Mouse (Mus musculus): ENCODE measurements around the gene Kcnab3.

Gene Kcnab3

DNA sequence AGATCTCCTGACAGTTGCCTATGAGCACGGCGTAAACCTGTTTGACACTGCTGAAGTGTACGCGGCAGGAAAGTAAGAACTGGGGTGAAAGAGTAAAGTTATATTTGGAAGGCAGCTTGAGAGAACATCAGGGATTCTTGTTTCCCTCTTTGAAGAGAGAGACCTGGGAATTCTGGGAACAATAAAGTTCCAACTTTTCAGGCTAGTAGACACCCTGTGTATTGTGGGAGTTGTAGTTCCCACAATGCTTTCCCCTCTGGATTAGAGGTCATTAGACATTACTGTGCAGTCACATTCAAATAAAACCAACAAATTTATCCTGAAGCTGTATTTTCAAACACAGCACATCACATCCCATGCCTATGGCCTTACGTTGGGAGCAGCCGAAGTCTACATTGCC is 2.5 kb downstream of the Kcnab3 start:
- in situ Hi-C loops (cut with MboI; ENCODE audit: unreplicated experiment in 2 of 2) = loop anchor here in 1 of 2 experiments (10.0 kb wide), 1 partner anchor 54 kb away; no protein-coding TSS in a partner anchor

DNA sequence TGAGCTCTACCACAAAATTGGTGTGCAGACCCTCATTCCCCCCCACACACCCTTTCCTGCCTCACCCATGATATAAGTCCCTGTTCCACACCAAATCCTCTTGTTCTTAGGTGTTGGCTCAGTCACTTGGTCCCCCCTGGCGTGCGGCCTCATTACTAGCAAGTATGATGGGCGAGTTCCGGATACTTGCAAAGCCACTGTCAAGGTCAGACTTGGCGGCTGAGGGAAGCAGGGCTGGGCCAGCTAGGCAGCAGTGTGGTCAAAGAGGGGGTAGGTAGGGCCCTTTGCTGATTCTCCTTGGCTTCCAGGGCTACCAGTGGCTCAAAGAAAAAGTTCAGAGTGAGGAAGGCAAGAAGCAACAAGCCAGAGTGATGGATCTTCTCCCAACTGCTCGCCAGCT is 5.1 kb downstream of the Kcnab3 start:
- in situ Hi-C loops (cut with MboI; ENCODE audit: unreplicated experiment in 2 of 2) = loop anchor here (5.0 to 10.0 kb wide), 2 partner anchors 36 to 54 kb away; partner anchors contain the start of gene Chd3 (in 1 of the 2)

DNA sequence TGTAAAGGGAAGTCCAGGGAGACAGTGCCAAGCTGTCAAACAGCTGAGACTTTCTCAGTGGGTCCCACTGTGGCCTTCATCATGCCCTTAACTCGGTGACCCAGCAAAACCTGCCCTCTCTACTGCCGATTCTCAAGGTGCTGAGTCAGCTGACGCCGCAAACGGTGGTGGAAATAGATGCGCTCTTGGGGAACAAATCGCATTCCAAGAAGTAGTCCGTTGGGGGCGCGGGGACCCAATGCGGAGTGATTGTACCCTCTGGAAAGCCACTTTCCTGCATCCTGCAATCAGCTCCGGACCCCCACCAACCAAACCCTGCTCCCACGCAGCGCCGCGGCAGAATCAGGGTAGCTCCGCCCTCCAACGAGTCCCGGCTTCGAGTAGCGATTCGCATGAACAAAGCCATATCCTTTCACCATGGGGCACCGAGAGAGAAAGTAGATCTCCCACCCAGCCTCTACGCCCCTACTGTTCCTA is 5.9 kb downstream of the Kcnab3 start:
- in situ Hi-C loops (cut with MboI; ENCODE audit: unreplicated experiment in 2 of 2) = loop anchor here (5.0 to 10.0 kb wide), 2 partner anchors 35 to 53 kb away; partner anchors contain the start of gene Chd3 (in 1 of the 2)

DNA sequence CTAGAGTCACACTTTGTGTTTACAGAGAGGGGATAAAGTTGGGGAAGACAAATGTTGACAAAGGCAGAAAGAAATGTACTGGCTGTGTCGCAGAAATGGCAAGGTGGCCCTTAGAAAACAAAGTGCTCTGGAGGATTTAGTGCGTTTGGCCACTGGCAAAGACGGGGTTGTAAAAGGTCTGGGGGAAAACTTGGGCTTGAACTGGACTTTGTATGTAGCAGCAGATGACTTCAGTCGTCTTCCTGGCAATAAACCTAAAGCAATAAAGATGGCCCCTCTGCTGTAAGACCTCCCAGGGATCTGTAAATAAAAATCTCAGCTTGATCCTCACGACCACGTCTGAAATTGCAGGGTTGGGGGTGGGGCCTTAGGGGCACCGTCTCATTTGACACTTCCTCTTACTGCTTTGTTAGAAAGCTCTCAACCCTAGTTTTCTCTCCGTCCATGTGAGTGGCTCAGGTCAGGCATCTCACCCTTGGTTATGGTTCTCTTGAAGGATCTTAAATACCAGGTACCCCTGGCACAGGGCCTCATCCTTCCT is 6.7 kb downstream of the Kcnab3 start:
- in situ Hi-C loops (cut with MboI; ENCODE audit: unreplicated experiment in 2 of 2) = loop anchor here (5.0 to 10.0 kb wide), 2 partner anchors 35 to 52 kb away; partner anchors contain the start of gene Chd3 (in 1 of the 2)

DNA sequence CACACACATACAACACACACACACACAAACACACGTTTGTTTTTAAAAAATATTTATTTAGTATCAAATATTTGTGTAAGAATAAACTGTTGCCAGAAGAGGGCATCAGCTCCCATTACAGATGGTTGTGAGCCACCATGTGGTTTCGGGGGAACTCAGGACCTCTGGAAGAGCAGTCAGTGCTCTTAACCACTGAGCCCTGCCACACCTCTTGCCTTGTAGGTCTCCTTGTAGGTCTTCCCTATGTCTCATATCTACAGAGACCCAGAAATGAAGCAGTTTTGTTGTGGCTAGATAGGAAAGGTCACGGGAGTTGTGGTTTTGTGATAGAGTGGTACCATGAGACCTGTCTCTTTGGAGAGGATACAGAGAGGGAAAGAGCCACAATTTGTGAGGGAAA is 7.9 kb downstream of the Kcnab3 start:
- in situ Hi-C loops (cut with MboI; ENCODE audit: unreplicated experiment in 2 of 2) = loop anchor here (5.0 to 10.0 kb wide), 2 partner anchors 33 to 51 kb away; partner anchors contain the start of gene Chd3 (in 1 of the 2)

DNA sequence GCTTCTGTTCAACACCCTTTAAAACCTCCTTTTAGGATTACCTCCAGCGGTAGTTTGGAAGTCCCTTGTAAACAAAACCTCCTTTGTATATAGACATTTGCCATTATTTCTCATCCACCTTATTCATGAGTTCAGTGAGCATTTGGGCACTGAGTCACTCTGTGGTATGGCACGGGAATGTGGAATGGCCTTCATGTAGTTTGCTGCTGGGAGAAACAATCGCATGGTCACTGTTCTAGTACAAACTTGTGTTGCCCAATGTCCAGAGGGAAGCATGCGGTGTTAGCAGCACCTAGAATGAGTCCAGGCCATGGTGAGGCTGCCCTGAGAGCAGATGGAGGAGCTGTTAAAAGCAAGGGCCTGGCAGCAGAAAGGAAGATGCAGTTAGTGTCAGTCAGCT is 8.7 kb downstream of the Kcnab3 start:
- in situ Hi-C loops (cut with MboI; ENCODE audit: unreplicated experiment in 2 of 2) = loop anchor here (5.0 to 10.0 kb wide), 2 partner anchors 33 to 50 kb away; partner anchors contain the start of gene Chd3 (in 1 of the 2)

DNA sequence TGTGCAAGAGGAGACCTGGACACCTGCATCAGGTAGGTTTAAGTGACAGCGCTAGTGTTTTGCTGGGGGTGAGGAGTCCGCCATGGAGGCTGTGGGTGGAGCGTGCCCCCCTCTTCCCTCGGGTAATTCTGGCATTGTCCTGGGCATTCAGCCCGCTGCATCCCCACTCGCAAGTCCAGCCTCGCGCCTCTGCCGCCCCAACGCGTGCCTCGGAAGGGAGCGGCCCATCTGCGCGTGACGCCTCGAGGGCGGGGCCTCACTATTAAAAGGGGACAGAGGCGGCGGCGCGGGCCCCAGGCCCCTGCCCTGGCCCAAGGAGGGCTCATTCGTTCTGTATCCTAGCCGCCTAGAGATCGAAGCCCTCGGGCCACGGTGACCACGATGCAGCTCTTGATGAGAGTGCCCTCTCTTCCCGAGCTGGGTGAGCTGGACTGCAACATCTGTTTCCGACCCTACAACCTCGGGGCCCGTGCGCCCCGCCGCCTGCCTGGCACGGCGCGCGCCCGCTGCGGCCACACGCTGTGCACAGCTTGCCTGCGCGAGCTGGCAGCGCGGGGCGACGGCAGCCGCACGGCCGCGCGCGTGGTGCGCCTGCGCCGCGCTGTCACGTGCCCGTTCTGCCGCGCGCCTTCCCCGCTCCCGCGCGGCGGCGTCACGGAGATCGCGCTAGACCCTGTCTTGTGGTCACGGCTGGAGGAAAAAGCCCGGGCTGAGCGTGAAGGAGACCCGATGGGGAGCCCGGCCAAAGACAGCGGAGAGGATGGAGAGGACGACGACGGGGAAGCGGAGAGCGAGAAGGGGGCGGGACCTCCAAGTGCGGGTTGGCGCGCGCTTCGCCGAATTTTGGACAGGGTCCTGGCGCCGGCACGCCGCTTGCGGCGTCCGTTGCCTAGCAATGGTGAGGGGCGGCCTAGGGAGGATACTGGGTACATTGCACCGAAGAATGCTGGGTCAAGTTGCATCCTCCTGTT is 14.4 kb downstream of the Kcnab3 start, which contains the start of gene Rnf227:
TSS of gene Rnf227 (plus strand) at position 301 of the 971 bp plus-strand sequence.
- in situ Hi-C loops (cut with MboI; ENCODE audit: unreplicated experiment in 2 of 2) = no loop called here

DNA sequence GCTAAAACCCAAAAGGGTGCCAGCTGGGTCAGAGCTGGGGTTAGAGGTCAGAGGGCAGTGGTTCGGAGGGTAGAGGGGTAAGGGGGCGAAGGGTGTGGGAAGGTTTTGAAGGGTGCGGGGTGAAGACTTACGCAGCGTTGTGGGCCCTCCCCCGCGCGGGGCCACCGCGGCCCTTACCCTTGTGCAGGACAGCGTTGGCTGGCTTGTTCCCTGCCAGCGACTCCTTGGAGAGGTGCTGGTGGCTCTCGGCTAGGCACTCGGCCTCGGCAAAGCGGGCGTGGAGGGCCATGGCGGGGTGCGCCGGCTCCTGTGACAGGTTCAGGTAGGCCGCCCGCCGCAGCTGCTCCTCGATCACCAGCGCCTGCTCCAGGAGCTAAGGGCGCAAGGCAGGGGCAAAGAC is 20.4 kb downstream of the Kcnab3 start:
- in situ Hi-C loops (cut with MboI; ENCODE audit: unreplicated experiment in 2 of 2) = no loop called here

DNA sequence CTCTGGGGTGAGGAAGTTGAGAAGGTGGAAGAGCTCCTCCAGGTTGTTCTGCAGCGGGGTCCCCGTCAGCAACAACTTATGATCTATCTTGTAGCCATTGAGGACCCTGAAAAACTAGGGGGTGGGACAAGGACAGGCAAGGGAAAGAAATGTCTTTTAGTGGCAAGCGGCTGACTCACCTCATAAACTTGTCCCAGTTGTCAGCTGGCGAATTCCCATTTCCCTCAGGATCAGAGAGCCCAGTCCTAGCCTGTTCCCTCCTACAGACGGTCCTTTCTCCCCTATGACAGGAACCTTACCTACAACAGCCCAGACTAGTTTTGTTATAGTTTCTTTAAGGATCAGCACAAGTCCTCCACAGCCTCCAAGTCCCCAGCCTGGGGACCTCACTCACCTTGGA is 30.5 kb downstream of the Kcnab3 start:
- in situ Hi-C loops (cut with MboI; ENCODE audit: unreplicated experiment in 2 of 2) = no loop called here

DNA sequence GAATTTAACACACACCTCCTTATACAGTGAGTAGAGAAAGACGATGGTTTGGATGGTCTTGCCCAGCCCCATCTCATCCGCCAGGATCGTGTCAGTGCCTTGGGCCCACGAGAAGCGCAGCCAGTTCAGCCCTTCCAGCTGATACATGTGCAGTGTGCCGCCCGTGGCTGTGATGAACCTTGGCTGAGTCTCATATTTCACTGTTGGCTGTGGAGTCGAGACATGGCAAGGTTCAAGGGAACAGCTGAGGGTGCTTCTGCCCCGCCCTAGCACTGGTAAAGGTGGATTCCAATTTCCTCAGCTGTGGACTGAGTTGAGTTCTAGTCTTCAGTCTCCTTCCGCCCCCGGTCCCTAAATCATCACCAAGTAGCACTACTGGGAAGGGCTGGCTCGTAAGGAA is 31.6 kb downstream of the Kcnab3 start:
- in situ Hi-C loops (cut with MboI; ENCODE audit: unreplicated experiment in 2 of 2) = no loop called here

DNA sequence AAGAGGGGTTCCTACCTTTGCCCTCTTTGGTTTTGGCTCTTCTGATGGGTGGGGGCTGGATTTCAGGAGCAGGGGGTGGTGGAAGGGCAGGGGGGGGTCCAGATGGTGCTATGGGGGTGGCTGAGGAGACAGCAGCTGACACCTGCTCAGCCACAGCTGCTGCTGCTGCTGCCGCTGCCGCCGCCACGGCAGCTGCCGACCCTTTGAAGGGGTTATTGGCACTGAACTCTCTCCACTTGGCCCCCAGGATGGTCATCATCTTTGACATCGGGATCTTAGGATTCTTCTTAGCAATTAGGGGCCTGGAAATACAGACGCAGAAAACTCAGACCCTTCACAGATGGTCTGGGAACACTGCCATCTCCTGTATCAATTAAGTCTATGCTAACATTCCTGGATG is 36.0 kb downstream of the Kcnab3 start:
- in situ Hi-C loops (cut with MboI; ENCODE audit: unreplicated experiment in 2 of 2) = no loop called here

DNA sequence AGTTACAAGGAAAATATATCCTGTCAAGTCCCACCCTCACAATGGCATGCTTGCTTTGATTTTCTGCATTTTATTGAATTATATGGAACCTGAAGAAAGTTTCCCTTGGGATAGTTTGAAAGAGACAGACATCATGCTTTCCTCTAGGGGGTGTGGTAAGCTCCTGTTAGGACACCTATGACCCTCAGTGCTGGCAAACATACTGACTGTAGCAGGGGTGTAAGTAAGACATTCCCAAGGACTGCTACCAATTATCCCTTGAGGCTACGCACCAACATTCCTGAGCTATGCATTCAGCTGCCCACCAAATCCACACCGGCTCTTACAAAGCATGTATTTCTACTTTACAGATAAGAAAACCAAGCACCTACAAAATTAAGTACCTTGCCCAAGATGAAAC is 36.4 kb downstream of the Kcnab3 start:
- in situ Hi-C loops (cut with MboI; ENCODE audit: unreplicated experiment in 2 of 2) = no loop called here

DNA sequence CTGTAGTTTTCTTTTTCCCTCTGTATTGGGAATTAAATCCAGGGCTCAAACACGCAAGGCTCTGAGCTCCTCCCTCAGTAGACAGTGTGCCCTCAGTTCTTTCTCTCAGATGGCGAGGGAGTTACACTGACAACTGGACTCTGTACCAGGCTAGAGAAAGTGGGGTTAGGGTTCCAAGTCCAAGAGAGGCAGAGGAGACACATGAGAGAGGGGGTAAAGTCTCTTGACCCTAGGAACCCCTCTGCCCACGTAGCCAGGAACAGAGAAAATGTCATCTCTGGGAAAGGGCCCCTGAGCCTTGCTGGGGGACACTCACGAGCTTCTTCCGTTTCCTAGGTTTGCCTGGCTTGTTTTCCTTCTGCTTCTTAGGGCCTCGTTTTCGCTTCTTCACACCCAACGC is 38.3 kb downstream of the Kcnab3 start:
- in situ Hi-C loops (cut with MboI; ENCODE audit: unreplicated experiment in 2 of 2) = no loop called here

DNA sequence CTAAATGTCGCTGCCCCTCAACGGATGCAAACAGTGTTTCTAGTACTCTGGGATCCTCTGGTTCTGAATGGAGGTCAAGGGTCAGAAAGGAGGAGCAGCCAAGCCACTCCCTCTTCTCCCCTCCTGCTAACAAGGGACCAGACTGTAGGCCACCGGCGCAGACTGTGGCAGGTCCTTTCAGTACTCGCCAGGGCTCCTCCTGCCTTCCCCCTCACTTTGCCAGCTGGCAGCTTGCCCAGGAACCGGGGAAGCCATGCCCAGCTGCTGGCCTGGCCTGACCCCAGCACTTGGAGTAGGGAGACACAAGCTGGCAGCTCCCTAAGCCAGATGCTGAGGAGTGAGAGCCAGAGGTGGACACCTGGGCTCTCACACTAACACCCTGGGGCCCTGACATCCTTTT is 38.9 kb downstream of the Kcnab3 start:
- in situ Hi-C loops (cut with MboI; ENCODE audit: unreplicated experiment in 2 of 2) = loop anchor here in 1 of 2 experiments (5.0 kb wide), 1 partner anchor 33 kb away; no protein-coding TSS in a partner anchor

DNA sequence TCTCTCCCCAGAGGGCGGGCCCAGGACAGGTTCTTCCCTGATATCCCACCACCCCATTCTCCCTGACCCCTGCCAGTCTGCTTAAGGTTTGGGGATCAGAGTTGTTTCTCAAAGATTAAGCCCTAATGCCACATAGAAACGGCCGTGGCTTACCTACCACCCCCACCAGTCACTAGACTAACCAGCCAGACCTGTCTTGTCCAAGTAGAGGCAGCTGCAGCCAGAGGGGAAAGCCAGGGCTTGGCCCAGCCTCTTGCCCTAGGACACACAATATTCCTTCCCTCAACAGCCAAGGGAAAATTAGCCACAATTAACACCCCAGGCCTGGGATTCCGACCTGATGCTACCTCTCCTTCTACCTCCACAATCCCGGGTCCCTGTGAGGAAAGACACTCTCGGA is 39.7 kb downstream of the Kcnab3 start:
- in situ Hi-C loops (cut with MboI; ENCODE audit: unreplicated experiment in 2 of 2) = loop anchor here in 1 of 2 experiments (5.0 kb wide), 1 partner anchor 33 kb away; no protein-coding TSS in a partner anchor

DNA sequence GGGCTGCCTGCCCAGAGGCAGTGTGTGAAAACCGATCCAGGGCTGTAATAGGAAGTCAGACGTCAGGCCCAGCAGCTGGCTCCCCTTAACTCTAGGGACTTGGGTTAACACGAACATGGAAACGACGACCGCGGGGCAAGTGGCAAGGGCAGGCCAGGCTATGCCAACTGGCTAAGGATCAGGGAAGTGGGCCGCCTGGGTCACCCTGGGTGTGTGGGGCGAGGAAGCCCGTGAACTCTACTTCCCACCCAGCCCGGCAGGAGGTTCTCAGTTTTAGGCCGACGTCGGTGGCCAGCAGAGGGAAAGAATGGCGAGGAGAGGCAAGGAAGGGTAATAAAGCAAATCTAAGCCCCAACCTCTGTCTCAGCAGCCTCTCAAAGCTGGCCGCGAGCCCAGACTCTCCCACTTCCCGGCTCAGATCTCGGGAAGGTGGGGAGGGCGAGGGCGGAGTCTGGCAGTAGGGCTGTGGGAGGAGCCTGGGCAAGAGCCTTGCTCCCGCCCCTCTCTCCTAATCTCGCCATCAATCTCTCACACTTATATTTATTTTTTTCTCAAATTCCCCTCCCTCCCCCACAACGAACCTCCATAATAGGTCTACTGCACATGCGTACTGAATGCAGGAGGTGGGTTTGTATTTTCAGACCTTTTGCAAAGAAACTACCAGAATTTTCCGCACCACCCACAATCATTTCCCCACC is 40.2 kb downstream of the Kcnab3 start:
- in situ Hi-C loops (cut with MboI; ENCODE audit: unreplicated experiment in 2 of 2) = loop anchor here in 1 of 2 experiments (5.0 kb wide), 1 partner anchor 34 kb away; no protein-coding TSS in a partner anchor

DNA sequence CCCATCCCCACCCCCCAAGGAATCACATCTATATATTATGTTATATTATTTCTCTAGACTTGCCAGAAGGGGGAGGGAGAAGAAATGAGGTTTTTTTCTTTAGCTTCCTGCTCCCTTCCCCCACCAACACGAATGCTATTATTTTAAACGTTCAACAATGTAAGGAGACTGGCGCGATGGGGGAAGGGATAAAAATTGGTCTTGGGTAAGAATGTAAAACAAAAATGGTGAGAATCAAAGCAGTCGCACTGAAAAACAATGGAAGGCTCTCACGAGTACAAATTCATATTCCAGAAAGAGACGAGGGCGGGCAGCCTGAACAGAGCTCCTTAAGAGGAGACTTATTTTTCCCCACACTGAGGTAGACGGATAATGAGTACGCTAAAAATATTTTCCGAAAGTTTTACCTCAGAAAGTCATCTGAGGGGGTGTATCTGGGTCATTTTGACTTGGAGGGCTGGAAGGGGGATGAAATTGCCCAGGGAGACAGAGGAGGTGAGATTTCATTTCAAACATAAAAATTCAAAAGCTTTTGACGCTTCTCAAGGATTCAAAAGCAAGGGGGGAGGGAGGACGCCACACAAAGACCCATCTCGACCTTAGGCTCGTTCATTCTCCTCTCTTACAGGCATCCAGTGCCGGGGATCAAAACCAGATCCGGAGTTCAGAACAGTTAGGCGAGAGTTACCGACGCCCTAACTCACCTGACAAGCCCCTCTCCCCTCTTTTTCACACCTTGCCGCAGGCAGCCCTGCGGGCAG is 41.0 kb downstream of the Kcnab3 start:
- in situ Hi-C loops (cut with MboI; ENCODE audit: unreplicated experiment in 2 of 2) = loop anchor here in 1 of 2 experiments (5.0 kb wide), 1 partner anchor 35 kb away; no protein-coding TSS in a partner anchor

DNA sequence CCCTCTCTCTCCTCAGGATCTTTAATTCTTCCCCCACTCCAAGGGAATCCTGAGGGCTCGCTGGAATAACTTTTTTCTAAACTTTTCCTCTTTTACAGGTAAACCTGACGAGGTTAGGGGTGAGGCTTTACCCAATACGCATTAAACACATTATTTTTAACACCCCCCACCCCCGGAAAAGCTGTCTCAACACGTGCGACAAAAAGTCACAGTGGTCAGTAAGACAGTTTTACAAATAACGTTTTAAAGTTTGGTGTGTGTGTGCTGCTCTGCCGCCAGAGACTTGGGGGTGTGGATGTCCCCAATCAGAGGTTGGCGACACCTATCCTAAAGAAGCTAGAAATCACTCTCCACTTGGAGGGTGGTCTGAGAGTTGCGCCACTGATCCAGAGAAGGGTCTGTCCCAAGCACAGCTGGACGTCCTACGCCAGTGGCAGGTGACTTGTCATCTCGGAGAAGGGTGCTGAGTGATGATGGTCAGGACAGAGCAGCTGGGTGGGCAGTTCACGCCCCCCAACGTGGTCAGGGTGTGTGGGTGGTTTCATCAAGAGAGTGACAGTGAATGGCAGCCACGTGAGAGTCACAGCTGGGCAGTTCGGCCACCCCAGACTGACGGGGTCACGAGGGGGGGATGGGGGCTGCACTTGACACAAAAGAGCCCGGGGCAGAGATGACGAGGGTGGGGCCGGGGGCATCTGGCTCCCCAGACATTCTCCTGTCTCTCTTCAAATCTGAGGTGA is 41.7 kb downstream of the Kcnab3 start:
- in situ Hi-C loops (cut with MboI; ENCODE audit: unreplicated experiment in 2 of 2) = loop anchor here in 1 of 2 experiments (5.0 kb wide), 1 partner anchor 35 kb away; no protein-coding TSS in a partner anchor
